Mouse (Mus musculus) MEL (cell line): Measurements from ENCODE around the gene Sp6.

ENCODE experiments used
- BHLHE40 ChIP-seq: IDR thresholded peaks from 2 replicates; pipeline ENCODE4 v1.6.1; 2012; ENCODE audit warnings: low read depth, mild to moderate bottlenecking, inconsistent platforms, low read length, improper control_type of control experiment, borderline replicate concordance
- CHD2 ChIP-seq: IDR thresholded peaks from 2 replicates; pipeline ENCODE4 v1.6.1; 2011; ENCODE audit warnings: low read length, improper control_type of control experiment
- CTCF ChIP-seq, 3 experiments: IDR thresholded peaks in 2 of 3; conservative IDR thresholded peaks in 1 of 3; 2 replicates each; pipeline ENCODE4 v1.5.1; 2011 to 2012; ENCODE audit warnings: low read length in 3 of 3, low read depth in 2 of 3, mild to moderate bottlenecking in 2 of 3, improper control_type of control experiment in 1 of 3, inconsistent platforms in 1 of 3, mixed read lengths in 1 of 3, moderate library complexity in 1 of 3; ENCODE audit not compliant: control insufficient read depth in 1 of 3, insufficient read depth in 1 of 3, poor library complexity in 1 of 3, severe bottlenecking in 1 of 3
- MAFK ChIP-seq: IDR thresholded peaks from 2 replicates; pipeline ENCODE4 v1.6.1; 2011; ENCODE audit warnings: low read depth, mild to moderate bottlenecking, low read length, improper control_type of control experiment, borderline replicate concordance
- MXI1 ChIP-seq: IDR thresholded peaks from 2 replicates; pipeline ENCODE4 v1.6.1; 2011; ENCODE audit warnings: mild to moderate bottlenecking, low read depth, low read length, improper control_type of control experiment
- POLR2AphosphoS2 ChIP-seq: IDR thresholded peaks from 2 replicates; pipeline ENCODE4 v1.6.1; 2011; ENCODE audit warnings: low read length, improper control_type of control experiment

GRCm38 (mm10) chr11:97065538-97066295 is 52.5 kb downstream of the Sp6 start:
- no peak for TF ChIP-seq CTCF (IDR thresholded peaks at IDR 0.05 in 2 of 3, conservative IDR thresholded peaks at IDR 0.05 in 1 of 3; ENCODE audit: control insufficient read depth in 1 of 3, insufficient read depth in 1 of 3, low read depth in 2 of 3, low read length in 3 of 3, poor library complexity in 1 of 3, severe bottlenecking in 1 of 3)
- no peak for TF ChIP-seq MXI1
- no peak for TF ChIP-seq BHLHE40
- no peak for TF ChIP-seq POLR2AphosphoS2
- TF ChIP-seq CHD2, result no peak
- TF ChIP-seq MAFK, result no peak
